Mouse (Mus musculus) neural tube, embryonic 11.5 days (tissue): ENCODE data around the gene Ncf2. TPM values are rescaled to one million over a fixed set of nuclear protein-coding genes. Genes with fewer than 3 reads are reported as not detected.

Experiments used
- ATAC-seq: fragments of 200-750 bp; cut with Nextera tagmentation; 2 replicates; pipeline ENCODE4 v1.8.0; 2017; ENCODE audit warnings: moderate number of reproducible peaks, mild to moderate bottlenecking, moderate TSS enrichment, moderate library complexity; ENCODE audit not compliant: insufficient read depth, low FRiP score, low TSS enrichment
- DNase-seq: peaks from one replicate; pipeline ENCODE4 v3.0.0-alpha.2; 2015; ENCODE audit warnings: low spot score
- H3K27ac ChIP-seq: fragments of 300-500 bp; sonication (generic); 2 replicates; pipeline ENCODE4 v1.5.1; 2014; ENCODE audit warnings: low read depth, mild to moderate bottlenecking, low read length
- H3K27me3 ChIP-seq: fragments of 300-500 bp; sonication (generic); 2 replicates; pipeline ENCODE4 v1.6.1; 2014; ENCODE audit warnings: mild to moderate bottlenecking, low read length, mixed read lengths; ENCODE audit not compliant: control insufficient read depth, insufficient read depth
- H3K36me3 ChIP-seq: fragments of 300-500 bp; sonication (generic); 2 replicates; pipeline ENCODE4 v1.6.1; 2014; ENCODE audit warnings: mild to moderate bottlenecking, low read length, moderate library complexity, mixed read lengths; ENCODE audit not compliant: control insufficient read depth, insufficient read depth
- H3K4me1 ChIP-seq: fragments of 300-500 bp; sonication (generic); 2 replicates; pipeline ENCODE4 v1.6.1; 2014; ENCODE audit warnings: low read length, mixed read lengths; ENCODE audit not compliant: control insufficient read depth, insufficient read depth
- H3K4me2 ChIP-seq: fragments of 300-500 bp; sonication (generic); 2 replicates; pipeline ENCODE4 v1.6.1; 2014; ENCODE audit warnings: low read depth, mild to moderate bottlenecking, moderate library complexity
- H3K4me3 ChIP-seq: fragments of 300-500 bp; sonication (generic); 2 replicates; pipeline ENCODE4 v1.5.1; 2014; ENCODE audit warnings: low read depth, low read length
- H3K9ac ChIP-seq: fragments of 300-500 bp; sonication (generic); 2 replicates; pipeline ENCODE4 v1.6.1; 2014; ENCODE audit warnings: mild to moderate bottlenecking, low read length
- H3K9me3 ChIP-seq: fragments of 300-500 bp; sonication (generic); 2 replicates; pipeline ENCODE4 v1.6.1; 2016; ENCODE audit warnings: low read length; ENCODE audit not compliant: control insufficient read depth
- WGBS: fragments of 180-500 bp; shearing (Covaris S2); extraction: QIAGEN DNeasy Blood & Tissue Kit; methylation state at CpG from one replicate; pipeline ENCODE4 v1.1.7; 2014; 5-methylcytosine and 5-hydroxymethylcytosine counted together
- polyA plus RNA-seq: library from polyadenylated mRNA; unstranded; fragments of >200 nt; fragmentation: Nextera tagmentation; extraction: Ambion mirVana; gene quantifications from 2 replicates; pipeline ENCODE4 v1.2.1, GENCODE M21; 2014

The Ncf2 gene
- polyA plus RNA-seq, 1 experiment from 2014 or later = 3.8 TPM

GRCm38 (mm10) chr1:152871031-152871430, 71.0 kb downstream of the Ncf2 start:
- Histone ChIP-seq H3K4me3 (no peak overlapping the region), H3K9ac (no peak overlapping the region), H3K27ac (no peak overlapping the region), H3K27me3 (no peaks in the 10 kb centered on the region), H3K36me3 (no peaks in the 10 kb centered on the region), H3K9me3 (no peaks in the 10 kb centered on the region), H3K4me2 (no peak overlapping the region), H3K4me1 (peaks cover 4% of the 10 kb centered on the region)
- DNase-seq (no peak), ATAC-seq (no peak)
- 77% methylated on average over 3 of the region's 3 CpGs for WGBS

Other genes starting within 250 kb of the Ncf2 start
- not detected in 2 replicates for gene Apobec4, start 49.6 kb upstream of the Ncf2 start, polyA plus RNA-seq
- gene Rgl1, start 33.8 kb upstream of the Ncf2 start, polyA plus RNA-seq = 31.8 and 34.8 TPM in 2 replicates
- 297 and 303 TPM in 2 replicates for gene Arpc5, start 33.7 kb upstream of the Ncf2 start, polyA plus RNA-seq
- 47.2 and 53.9 TPM in 2 replicates for gene Smg7, start 102.5 kb downstream of the Ncf2 start, polyA plus RNA-seq
- gene Nmnat2, start 154.8 kb downstream of the Ncf2 start, polyA plus RNA-seq = 41.3 and 47.7 TPM in 2 replicates